Mouse (Mus musculus) intestine, embryonic 14.5 days (tissue): ENCODE measurements around the gene Cbarp. TPM values are rescaled to one million over a fixed set of nuclear protein-coding genes. Genes with fewer than 3 reads are reported as not detected.
A peak's percentile ranks its signal among the peaks of the same experiment; 100 is the strongest.

Experiments used
- ATAC-seq: fragments of 200-750 bp; cut with Nextera tagmentation; replicated peaks from 2 replicates; pipeline ENCODE4 v1.8.0; 2017; ENCODE audit warnings: low read depth, moderate number of reproducible peaks, moderate TSS enrichment, moderate library complexity; ENCODE audit not compliant: low FRiP score, low TSS enrichment
- DNase-seq: peaks from one replicate; pipeline ENCODE4 v3.0.0-alpha.2; 2018; ENCODE audit warnings: low spot score
- H3K27ac ChIP-seq: fragments of 300-500 bp; sonication (generic); 2 replicates; pipeline ENCODE4 v1.5.1; 2014; ENCODE audit warnings: low read depth, mild to moderate bottlenecking, control low read depth
- H3K27me3 ChIP-seq: fragments of 300-500 bp; sonication (generic); replicated peaks from 2 replicates; pipeline ENCODE4 v1.6.1; 2014; ENCODE audit warnings: low read length, control low read depth; ENCODE audit not compliant: control insufficient read depth, insufficient read depth
- H3K36me3 ChIP-seq: fragments of 300-500 bp; sonication (generic); 2 replicates; pipeline ENCODE4 v1.6.1; 2014; ENCODE audit warnings: low read length, control low read depth; ENCODE audit not compliant: control insufficient read depth, insufficient read depth
- H3K4me1 ChIP-seq: fragments of 300-500 bp; sonication (generic); replicated peaks from 2 replicates; pipeline ENCODE4 v1.6.1; 2014; ENCODE audit warnings: low read length, control low read depth, mixed read lengths; ENCODE audit not compliant: control insufficient read depth, insufficient read depth
- H3K4me2 ChIP-seq: fragments of 300-500 bp; sonication (generic); 2 replicates; pipeline ENCODE4 v1.6.1; 2014; ENCODE audit warnings: low read length
- H3K4me3 ChIP-seq: fragments of 300-500 bp; sonication (generic); 2 replicates; pipeline ENCODE4 v1.5.1; 2014; ENCODE audit warnings: low read depth, low read length, control low read depth, mixed read lengths
- H3K9ac ChIP-seq: fragments of 300-500 bp; sonication (generic); 2 replicates; pipeline ENCODE4 v1.6.1; 2014; ENCODE audit warnings: mild to moderate bottlenecking, low read length
- H3K9me3 ChIP-seq: fragments of 300-500 bp; sonication (generic); 2 replicates; pipeline ENCODE4 v1.6.1; 2016; ENCODE audit warnings: low read length, control low read depth; ENCODE audit not compliant: control insufficient read depth
- WGBS: fragments of 180-500 bp; shearing (Covaris S2); extraction: QIAGEN DNeasy Blood & Tissue Kit; methylation state at CpG from one replicate; pipeline ENCODE4 v1.1.7; 2014; 5-methylcytosine and 5-hydroxymethylcytosine counted together
- polyA plus RNA-seq: library from polyadenylated mRNA; unstranded; fragments of >200 nt; fragmentation: Nextera tagmentation; extraction: Ambion mirVana; gene quantifications from 2 replicates; pipeline ENCODE4 v1.2.1, GENCODE M21; 2014

The Cbarp gene
- 7.1 and 8.5 TPM in 2 replicates for polyA plus RNA-seq

- WGBS, result 73% methylated on average over 10 of the region's 10 CpGs
- H3K4me3 ChIP-seq, result peak within 1 kb of the TSS; percentile 76
Measured at GRCm38 (mm10) chr10:80140666-80141035, at the start of gene Cbarp. Gene Cbarp (minus strand): TSS chr10:80140835.

DNA sequence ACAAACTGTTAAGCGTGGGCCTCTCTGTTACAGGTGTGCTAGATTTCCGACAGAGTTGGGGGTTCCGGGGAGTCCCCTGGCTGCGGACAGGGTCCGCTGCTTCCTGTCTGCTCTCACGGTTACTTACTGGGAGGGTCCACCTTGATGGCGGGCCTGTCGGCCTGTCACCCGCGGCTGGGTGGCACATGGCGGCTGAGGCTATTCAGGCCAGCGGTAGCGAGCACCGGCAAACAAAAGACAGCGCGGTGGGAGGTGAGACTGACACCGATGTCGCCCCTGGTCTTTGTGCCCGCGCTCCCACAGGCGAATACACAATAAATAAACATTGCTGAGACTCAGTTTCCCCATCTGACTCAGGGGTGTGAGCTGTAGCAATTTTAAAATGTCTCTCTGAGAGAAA is 49.4 kb upstream of the Cbarp start:
- H3K9ac ChIP-seq, result peak overlapping the region; percentile 18; the same call in 1 of the 2 replicates
- WGBS, result 18% methylated on average over 21 of the region's 21 CpGs
- peak overlapping the region; percentile 34 for H3K4me3 ChIP-seq

More at GRCm38 (mm10) chr10:80140666-80141035, at the start of gene Cbarp:
- Histone ChIP-seq H3K9ac (peak within 1 kb of the TSS; percentile 34), H3K4me1 (peaks cover 33% of the 10 kb centered on the region), H3K27ac (peak within 1 kb of the TSS; percentile 76), H3K4me2 (peak within 1 kb of the TSS; percentile 98), H3K27me3 (peaks cover 23% of the 10 kb centered on the region), H3K36me3 (peaks cover 25% of the 10 kb centered on the region), H3K9me3 (no peaks in the 10 kb centered on the region)
- ATAC-seq (no peak), DNase-seq (no peak)

GRCm38 (mm10) chr10:80188453-80189024 is 47.9 kb upstream of the Cbarp start:
- 82% methylated on average over 15 of the region's 15 CpGs for WGBS
- peaks cover 32% of the 10 kb centered on the region for H3K27me3 ChIP-seq

More for the DNA sequence above, 49.4 kb upstream of the Cbarp start:
- Histone ChIP-seq H3K36me3 (peaks cover 26% of the 10 kb centered on the region), H3K4me1 (peaks cover 7% of the 10 kb centered on the region; the same call in 1 of the 2 replicates), H3K9me3 (no peaks in the 10 kb centered on the region), H3K27ac (no peak overlapping the region), H3K4me2 (peak overlapping the region; percentile 58), H3K27me3 (peaks cover 32% of the 10 kb centered on the region)
- DNase-seq (no peak), ATAC-seq (no peak)

DNA sequence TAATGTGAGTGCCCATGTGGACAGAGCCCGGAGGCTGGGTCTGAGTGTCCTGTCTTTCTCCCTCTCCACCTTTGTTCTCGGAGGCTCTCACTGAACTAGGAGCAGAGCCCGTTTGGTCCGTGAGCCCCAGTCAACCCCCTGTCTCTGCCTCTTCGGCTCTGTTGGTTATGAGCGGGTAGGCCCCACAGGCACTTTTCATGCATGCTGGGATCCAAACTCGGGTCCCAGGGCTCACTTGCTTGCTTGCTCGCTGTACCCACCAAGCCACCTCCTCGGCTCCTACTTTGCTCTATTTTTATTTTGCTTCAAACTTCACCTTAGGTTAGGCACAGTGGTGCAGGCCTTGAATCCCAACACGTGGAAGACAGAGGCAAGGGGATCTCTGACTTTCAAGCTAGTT is 47.1 kb upstream of the Cbarp start:
- WGBS, result 90% methylated on average over 10 of the region's 10 CpGs
- peaks cover 32% of the 10 kb centered on the region for H3K27me3 ChIP-seq
- H3K36me3 ChIP-seq, result peaks cover 31% of the 10 kb centered on the region
- no peak overlapping the region for H3K27ac ChIP-seq
- ATAC-seq (no peak), DNase-seq (no peak)
- no peak overlapping the region for H3K4me2 ChIP-seq
- no peak overlapping the region for H3K9ac ChIP-seq
- no peak overlapping the region for H3K4me3 ChIP-seq
- H3K4me1 ChIP-seq, result peaks cover 7% of the 10 kb centered on the region; the same call in 1 of the 2 replicates
- no peaks in the 10 kb centered on the region for H3K9me3 ChIP-seq

More at GRCm38 (mm10) chr10:80188453-80189024, 47.9 kb upstream of the Cbarp start:
- no peaks in the 10 kb centered on the region for H3K9me3 ChIP-seq
- peaks cover 7% of the 10 kb centered on the region; the same call in 1 of the 2 replicates for H3K4me1 ChIP-seq
- H3K36me3 ChIP-seq, result peaks cover 26% of the 10 kb centered on the region
- DNase-seq (no peak), ATAC-seq (no peak)
- no peak overlapping the region for H3K9ac ChIP-seq
- no peak overlapping the region for H3K4me3 ChIP-seq
- H3K27ac ChIP-seq, result no peak overlapping the region
- H3K4me2 ChIP-seq, result no peak overlapping the region

GRCm38 (mm10) chr10:80186649-80187048 is 46.0 kb upstream of the Cbarp start:
- no peak for ATAC-seq
- Histone ChIP-seq H3K4me2 (no peak overlapping the region), H3K36me3 (peaks cover 36% of the 10 kb centered on the region), H3K4me1 (peaks cover 7% of the 10 kb centered on the region; the same call in 1 of the 2 replicates), H3K27ac (no peak overlapping the region), H3K27me3 (peaks cover 26% of the 10 kb centered on the region), H3K4me3 (no peak overlapping the region), H3K9me3 (no peaks in the 10 kb centered on the region), H3K9ac (no peak overlapping the region)
- 51% methylated on average over 27 of the region's 27 CpGs for WGBS
- DNase-seq, result no peak

GRCm38 (mm10) chr10:80182547-80182946 is 41.9 kb upstream of the Cbarp start:
- no peaks in the 10 kb centered on the region for H3K9me3 ChIP-seq
- WGBS, result 89% methylated on average over 7 of the region's 7 CpGs
- H3K9ac ChIP-seq, result no peak overlapping the region
- no peak overlapping the region for H3K27ac ChIP-seq
- H3K4me3 ChIP-seq, result no peak overlapping the region
- H3K36me3 ChIP-seq, result peaks cover 18% of the 10 kb centered on the region
- H3K4me2 ChIP-seq, result no peak overlapping the region
- DNase-seq, result no peak
- no peaks in the 10 kb centered on the region for H3K27me3 ChIP-seq
- no peak for ATAC-seq
- peaks cover 14% of the 10 kb centered on the region for H3K4me1 ChIP-seq

GRCm38 (mm10) chr10:80180823-80181222 is 40.2 kb upstream of the Cbarp start:
- peaks cover 14% of the 10 kb centered on the region for H3K4me1 ChIP-seq
- DNase-seq (no peak), ATAC-seq (no peak)
- WGBS, result 35% methylated on average over 5 of the region's 5 CpGs
- H3K9me3 ChIP-seq, result no peaks in the 10 kb centered on the region
- peak overlapping the region; percentile 71 for H3K4me2 ChIP-seq
- no peak overlapping the region for H3K27ac ChIP-seq
- H3K9ac ChIP-seq, result peak overlapping the region; percentile 83
- peak overlapping the region; percentile 70 for H3K4me3 ChIP-seq
- H3K27me3 ChIP-seq, result no peaks in the 10 kb centered on the region
- peaks cover 10% of the 10 kb centered on the region for H3K36me3 ChIP-seq

DNA sequence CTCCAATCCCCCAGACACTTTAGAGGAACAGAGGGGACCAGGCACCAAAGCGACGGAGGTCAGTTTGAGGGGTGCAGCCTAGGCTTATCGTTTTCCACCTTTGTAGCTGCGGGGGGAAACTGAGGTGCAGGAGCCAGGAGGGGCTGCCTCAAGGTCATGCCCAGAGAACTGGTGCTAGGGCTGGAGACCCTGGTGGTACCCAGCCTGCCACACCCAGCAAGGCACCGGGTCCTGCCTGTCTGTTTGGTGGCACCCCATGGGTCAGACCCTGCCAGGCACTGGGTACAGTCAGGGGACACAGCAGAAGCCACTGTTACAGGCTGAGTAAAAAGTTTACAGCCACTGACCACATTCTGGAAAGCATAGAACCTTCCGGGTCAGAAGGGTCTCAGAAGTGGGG is 39.7 kb upstream of the Cbarp start:
- 39% methylated on average over 6 of the region's 6 CpGs for WGBS
- Histone ChIP-seq H3K36me3 (peaks cover 10% of the 10 kb centered on the region), H3K4me3 (peak overlapping the region; percentile 70), H3K4me1 (peaks cover 14% of the 10 kb centered on the region), H3K9ac (peak overlapping the region; percentile 83), H3K9me3 (no peaks in the 10 kb centered on the region), H3K27me3 (no peaks in the 10 kb centered on the region), H3K27ac (no peak overlapping the region), H3K4me2 (peak overlapping the region; percentile 71)
- no peak for ATAC-seq
- no peak for DNase-seq
